Mouse (Mus musculus) frontal cortex, postnatal 10 days (tissue): ENCODE measurements around the gene Mosmo.

Experiments used
- DNase-seq, 2 experiments: peaks; one replicate each; pipeline ENCODE4 v3.0.0; 2022; ENCODE audit warnings: low spot score in 2 of 2, mixed read lengths in 1 of 2

Mosmo gene

DNA sequence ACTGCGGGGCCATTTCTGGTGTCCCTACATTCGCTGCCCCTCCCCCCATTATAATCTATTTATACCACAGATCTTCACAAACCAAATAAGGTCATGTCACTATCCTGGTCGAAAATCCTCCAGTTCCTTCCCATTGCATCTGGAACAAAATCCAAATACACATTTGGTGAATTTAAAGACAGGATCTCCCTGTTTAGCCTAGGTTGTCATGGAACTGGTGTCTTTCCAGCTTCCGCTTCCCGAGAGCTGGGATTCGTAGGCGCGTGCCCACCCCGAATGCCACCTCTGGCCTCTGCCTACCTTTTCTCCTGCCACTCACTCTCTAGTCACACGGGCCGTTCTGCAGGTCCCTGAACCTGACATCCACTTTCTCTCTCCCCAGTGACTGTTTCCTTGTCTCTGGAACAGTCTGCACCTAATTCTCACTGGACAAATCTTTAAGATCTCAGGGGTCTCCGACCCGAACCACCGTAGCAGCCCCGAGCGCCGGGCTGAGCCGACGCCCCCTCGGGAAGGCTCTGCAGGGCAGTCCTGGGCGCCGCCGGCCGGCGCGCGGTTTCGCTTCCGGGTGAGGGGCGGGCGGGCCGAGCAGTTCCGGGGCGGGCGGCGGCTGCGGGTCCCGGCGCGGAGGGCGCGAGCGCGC, at the start of gene Mosmo:
Gene Mosmo, plus strand, starts transcription at position 618 of the 643 bp plus-strand sequence.
- peak; percentile 33 to 64 for DNase-seq

DNA sequence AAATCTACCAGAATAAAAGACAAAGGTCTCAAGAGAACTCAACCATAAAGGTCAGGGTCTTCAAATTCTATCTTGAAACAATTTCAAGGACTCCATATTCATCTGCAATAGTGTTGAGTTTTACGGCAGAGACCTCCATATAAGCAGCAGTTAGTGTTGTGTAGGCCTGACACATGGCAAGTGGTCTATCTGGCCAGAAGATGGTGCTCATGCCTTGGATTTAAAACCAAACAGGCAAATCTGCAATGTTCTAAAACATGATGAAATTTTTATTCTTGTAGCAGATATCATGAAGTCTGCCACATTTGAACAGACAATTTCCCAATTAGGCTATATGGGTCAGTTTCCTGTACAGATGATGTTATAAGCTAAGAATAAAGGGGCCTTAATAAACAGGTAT, 44.9 kb upstream of the Mosmo start:
- DNase-seq, result no peak

DNA sequence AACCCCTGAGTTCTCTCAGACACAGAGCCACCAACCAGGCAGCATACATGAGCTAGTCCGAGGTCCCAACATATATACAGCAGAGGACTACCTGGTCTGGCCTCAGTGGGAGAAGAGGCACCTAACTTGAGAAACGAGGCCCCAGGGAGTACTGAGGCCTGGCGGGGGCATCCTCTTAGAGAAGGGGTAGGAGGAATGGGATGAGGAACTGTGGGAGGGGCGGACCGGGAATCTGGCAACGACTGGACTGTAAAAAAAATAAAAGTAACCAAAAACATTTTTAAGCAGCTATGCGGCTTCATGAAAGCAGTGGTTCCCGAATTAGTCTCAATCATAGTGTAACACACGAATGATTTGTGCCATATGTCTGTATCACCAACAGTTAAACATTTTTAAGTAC, 43.1 kb upstream of the Mosmo start:
- no peak for DNase-seq

DNA sequence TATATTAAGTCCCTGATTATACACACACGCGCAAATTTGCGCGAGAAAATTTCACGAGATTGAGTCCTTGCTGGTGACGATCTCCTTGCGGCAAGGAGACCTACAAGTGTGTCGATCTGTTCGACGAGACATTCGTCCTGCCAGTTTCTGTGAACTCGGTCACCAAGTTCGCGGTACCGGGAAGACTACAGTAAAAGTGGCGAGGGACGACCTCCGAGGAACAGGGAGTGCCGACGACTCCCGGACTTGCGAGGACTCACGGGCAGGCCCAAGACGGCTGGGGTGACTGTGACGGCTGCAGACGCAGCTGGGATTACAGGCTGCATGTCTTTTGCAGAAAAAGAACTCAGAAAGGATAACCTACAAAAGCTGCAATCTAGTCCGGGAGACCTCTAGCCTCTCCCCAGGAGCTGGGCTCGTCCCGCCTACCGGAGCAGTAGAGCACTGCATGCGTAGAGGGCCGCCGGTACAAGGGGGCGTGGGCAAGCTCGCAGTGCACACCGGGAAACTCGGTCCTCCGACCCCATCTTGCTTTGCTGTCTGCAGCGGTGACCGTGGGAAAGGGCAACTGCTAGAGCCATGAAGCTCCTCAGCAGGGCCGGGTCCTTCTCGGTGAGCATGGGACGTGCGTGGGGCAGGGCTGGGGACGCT, 42.6 kb upstream of the Mosmo start, which contains the start of gene Uqcrc2:
Gene Uqcrc2, plus strand, starts transcription at position 466 of the 651 bp plus-strand sequence.
- peak; percentile 69 to 84 for DNase-seq

DNA sequence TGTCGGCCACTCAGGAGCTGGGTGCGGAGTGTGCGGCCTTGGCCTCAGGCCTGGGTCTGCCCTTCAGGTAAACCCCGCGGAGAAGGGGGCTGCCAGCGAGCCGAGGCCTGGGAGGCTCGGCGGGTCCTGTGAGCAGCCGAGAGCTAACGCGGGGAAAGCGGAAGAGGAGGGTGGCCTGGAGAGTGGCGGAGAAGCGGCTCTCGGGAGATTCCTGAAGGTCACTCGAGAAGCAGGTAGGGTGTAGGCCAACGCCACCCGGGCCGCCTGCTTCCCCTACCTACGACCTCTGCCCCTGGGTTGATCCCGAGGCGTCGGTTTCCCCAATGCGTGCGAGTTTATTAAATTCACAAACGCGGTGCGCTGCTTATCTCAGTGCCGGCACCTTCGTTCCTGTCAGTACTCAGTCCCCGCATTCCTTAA, 42.0 kb upstream of the Mosmo start:
- no peak for DNase-seq

DNA sequence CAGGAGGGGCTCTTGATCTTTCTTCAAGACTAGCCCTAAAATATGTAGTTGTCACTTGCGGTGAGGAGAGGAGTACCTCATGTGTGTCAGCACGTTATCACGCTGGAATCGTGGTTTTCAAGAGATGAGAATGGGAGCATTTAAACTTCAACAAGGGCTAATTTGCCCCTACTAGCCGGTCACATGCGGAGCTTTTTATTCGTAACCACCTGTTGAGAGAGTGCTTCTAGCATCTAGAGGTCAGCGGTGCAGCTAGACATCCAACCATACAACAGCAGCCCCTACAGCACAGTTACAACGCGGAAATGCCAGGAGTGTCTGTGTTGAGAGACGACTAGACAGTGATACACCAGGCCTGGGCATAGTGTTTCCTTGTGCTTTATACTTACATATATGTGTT, 41.6 kb upstream of the Mosmo start:
- DNase-seq, result no peak

DNA sequence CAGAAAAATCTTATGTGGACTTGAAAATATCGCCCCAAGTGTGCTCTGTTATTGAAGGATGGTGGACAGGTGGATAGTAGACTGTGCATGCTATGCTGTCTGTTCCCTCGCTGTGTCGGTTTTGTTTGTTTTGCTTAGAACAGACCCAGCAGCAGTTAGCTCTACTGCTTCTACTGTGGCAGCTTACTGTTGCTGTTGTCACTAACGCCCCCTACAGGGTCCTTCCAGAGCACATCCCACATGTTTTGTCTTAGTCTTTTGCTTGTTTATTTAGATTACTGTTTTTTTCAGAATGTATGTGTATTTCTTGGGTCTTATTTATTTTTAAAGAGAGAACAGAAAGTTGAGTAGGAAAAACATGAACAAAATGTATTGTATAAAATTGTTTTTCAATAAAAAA, 34.2 kb upstream of the Mosmo start:
- DNase-seq, result no peak

DNA sequence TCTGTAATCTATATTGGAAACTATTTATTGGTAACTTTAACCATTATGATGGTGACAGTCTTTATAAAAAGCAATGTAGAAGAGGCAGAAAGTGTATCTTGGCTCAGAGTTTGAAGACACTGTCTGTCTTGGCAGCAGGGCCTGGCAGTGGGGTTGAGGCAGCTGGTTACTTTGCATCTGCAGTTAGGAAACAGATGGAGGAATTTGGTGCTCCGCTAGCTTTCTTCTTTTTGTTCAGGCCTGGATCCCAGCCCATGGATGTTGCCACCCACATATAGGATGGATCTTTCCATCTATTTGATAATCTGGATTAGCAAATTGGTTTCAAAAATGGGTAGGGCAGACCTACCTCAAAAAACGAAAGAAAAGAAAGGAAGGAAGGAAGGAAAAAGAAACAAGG, 29.6 kb upstream of the Mosmo start:
- no peak for DNase-seq

DNA sequence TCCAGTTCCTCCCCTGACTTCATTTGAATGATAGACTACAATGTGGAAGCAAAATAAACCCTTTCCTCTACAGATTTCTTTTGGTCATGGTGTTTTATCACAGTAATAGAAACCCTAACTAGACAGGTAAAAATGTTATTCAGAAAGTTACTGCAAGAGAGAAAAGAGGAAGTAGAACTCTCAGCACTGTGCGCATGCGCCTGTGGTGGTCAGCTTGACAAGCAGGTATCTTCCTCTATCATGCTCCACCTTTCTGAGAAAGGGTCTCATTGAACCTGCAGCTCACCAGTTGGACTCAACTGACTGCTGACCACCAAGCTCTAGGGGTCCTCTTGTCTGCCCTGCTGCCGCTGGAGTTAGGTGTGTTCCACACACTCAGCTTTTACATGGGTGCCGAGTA, 15.3 kb upstream of the Mosmo start:
- DNase-seq, result no peak

DNA sequence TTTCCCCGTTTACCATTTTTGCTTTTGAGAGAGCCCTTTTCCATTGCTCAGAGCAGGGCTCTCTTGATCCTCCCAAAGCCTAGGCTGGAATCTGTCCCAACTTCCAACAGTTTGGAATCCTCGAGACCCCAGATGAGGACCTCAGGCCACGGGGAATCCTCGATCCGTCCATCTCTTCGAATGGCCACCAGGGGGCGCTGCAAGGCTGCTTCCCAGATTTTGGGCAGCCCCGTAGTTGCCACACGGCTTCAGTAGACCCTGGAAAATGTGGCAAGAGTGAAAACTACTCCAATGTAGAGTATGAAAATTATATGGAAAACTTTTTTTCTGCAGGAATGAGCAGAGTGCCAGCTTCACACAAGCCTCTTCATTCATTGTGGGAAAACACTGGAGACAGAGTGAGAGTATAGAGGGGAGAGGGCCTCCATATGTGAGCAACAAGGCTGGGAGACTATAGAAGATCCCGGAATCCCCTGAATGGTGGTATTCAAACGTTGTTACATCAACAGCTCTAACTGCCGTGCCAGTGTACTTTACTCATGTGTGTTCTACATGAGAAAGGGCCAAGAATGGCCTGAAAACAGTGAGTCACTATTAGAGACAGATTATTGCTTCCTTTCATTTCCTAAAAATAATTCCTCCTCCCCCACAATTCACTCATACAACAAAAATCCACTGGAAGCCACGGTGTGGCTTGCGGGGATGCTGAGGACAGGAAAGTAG, 7.1 kb upstream of the Mosmo start, which contains the start of gene Pdzd9:
Gene Pdzd9, minus strand, starts transcription at position 191 of the 723 bp plus-strand sequence.
- DNase-seq, result peak; percentile 29 to 76

DNA sequence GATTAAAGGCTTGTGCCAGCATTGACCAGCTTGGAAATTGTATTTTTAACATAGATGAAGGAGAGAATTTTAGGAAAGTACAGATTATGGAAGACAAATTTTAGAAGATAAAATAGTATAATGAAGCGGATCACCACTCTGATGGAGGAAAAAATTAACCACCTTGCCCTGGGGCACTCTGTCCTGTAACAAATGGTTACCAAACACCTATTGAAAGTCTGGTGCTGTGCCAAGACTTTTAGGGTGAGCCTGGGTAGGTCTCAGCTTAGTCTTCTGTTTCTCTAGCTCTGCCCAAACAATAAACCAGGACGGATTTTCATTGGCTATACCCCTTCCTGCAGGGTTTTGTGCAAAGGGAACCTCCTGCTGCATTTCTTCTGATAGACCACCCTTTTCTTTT, 6.1 kb upstream of the Mosmo start:
- DNase-seq, result no peak

DNA sequence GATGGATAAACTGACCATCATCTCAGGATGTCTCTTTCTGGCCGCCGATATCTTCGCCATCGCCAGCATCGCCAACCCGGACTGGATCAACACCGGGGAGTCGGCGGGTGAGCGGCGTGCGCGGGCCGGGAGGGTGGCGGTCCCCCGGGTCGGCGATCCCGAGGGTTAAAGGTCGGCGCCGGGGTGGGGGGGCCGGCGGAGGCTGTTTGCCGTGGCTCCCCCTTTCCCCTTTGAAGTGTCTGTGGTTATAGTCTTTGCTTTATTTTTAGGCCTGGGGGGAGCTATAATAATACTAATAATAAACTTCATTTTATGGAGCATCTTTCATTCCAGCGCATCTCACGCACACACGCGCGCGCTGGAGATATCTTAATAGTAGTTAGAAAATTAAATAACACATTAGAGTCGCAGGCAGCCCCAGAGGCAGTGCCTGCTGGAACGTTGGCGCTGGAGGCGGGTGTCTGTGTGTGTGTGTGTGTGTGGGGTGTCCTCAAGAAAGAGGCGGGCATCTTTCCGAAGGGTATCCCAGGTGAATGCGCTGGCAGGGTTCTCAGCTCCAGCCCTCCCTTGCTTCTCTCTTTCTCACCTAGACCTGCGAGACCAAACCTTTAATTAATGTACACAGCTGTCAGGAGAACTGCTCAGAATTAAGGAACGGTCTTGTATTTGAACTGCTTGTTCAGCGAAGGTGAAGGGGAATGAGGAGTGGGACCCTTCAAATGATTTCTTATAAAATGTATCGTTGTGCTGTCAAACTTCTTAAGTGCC, 530 bp downstream of the Mosmo start:
- DNase-seq, result peak; percentile 39 to 41

DNA sequence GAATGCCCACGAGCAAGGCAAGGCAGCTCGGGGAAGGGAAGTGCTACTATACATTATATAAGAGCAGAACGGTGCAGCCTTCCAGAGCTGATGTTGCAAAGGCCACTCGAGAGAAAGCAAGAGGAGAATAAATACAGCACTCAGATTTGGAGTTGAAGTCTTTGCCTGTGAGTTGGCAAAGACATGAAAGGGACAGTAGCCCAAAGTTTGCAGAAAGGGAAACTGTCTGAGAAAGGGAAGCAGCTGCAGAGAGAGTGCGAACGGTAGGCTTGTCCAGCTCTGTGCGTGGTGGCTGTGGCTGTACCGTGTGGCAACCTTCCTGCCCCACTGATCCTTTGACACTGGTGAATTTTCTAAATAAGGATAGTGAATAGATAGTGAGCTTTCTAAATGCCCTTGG, 1.6 kb downstream of the Mosmo start:
- no peak for DNase-seq

DNA sequence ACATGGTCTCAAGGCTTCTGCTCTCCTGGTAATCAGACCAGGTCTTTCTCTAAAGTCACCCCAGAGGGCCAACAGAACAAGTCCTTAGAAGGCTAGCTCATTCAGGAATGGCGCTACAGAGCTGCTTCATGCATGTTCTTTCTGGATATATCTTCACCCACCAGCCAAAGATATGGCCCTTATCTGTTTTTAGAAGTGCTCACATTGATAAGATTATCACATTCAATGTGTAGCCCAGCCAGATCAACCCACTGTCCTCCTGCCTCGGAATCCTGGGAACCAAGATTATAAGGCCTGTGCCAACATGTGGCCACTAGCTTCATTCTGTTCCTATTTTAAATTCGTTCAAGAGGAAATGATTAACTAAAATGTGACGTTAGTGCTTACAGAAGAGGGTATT, 4.6 kb downstream of the Mosmo start:
- DNase-seq, result no peak

DNA sequence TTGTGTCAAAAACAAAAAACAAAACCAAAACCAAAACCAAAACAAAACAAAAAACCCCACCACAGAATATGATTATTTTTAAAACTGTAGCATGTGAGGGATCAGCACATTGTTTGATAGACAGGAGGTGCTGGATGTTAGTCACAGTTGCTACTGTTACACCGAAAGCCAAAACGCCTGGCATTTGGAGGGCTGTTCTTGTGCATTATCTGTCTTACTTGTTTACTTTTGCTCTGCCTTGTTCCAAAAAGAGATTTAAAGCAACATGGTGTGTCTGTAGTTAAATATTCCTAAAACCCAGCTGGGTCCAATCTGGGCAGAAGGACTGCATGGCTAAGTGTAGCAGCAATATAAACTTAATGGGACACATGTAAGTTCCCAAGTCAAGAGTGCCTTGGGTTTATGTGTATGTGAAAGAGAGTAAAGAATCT, 7.3 kb downstream of the Mosmo start:
- DNase-seq, result no peak

DNA sequence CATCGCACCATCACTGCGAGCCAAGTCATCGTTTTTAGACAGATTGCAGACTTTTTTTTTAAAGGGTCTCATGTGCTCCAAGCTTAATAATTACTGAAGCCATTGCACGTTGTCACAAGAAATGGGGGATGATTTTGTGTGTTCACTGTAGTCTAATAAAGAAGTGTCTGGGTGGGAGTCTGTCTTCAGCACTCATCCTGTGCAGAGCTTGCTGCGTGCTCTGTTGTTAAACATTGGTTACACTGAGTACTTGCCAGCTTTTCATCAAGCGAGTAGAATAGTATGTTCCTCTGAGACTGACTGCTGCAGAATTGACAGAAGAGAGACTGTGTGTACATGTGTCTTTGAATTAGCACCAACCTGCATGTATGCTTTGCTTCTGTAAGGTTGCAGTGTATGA, 7.8 kb downstream of the Mosmo start:
- DNase-seq, result no peak

DNA sequence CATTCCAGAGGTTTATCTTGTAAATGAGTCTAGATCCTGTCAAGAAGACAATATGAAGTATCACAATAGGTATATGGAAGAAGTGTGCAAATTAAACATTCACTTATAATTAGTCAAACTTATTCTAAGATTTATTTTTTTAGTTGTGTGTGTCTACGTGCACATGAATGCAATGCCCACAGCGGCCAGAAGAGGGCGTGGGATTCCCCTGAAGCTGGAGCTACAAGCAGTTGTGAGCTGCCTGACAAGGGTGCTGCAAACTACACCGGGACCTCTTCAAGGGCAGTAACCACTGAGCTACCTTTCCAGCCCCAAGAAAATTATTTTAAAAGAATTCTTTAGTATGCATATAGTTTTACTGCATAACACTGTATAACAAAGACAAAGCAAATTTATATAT, 13.2 kb downstream of the Mosmo start:
- no peak for DNase-seq

DNA sequence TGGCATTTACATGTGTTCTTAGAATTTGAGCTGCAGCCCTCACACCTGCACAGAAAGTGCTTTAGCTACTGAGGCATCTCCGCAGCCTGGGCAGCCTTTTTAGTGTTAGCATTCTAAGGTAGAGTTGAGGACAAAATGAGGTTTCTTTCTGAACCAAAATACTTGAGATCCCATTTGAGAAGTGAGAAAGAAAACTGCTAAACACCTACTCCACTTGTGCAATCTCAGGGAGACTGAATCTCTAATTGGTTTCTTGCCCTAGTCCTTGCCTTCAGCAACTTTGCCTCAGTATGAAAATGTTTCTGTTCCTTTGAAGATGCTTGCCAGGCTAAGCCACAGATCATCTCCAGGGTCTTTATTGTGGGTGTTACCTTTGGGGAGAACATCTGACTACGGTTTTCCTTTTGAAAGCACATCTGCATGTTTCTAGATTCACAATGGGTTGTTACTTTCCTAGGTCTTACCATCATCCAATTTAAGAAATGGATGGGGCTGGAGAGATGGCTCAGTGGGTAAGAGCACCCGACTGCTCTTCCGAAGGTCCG, 16.5 kb downstream of the Mosmo start:
- no peak for DNase-seq

DNA sequence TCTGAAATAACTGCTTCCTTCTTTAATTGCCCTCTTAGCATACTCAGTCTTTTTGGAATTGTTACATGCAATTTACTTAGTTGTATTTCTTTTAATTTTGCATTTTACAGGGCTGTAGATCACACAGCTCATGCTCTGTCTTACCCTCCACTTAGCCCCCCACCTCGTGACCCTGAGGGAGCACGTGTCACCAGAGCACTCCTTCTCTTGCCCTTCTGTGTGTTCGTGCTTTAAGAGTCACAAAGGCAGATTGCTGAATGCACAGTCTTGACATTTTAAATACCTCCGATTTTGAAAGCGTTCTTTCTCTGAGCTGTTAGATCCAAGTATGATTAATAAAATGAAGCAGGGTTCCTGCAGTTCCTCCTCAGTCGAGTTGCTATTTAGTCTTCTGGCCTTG, 17.8 kb downstream of the Mosmo start:
- no peak for DNase-seq

DNA sequence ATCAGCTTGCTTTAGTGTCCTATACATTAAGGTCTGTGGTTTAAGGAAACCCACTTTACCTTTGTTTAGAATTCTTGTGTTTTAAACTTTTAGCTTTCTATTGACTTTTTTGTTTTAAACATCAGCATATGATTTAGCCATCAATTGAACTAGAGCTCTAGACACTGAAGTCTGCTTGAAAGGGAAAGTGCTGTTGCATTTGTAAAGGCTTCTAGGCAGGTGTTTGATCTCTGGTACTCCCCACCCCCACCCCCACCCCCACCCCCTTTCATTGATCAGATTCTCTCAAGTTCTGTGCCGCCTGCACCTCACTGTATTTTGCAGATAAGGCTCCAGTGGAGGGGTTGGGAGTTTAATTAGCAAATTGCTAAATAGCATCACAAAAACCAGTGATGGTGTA, 18.2 kb downstream of the Mosmo start:
- no peak for DNase-seq

DNA sequence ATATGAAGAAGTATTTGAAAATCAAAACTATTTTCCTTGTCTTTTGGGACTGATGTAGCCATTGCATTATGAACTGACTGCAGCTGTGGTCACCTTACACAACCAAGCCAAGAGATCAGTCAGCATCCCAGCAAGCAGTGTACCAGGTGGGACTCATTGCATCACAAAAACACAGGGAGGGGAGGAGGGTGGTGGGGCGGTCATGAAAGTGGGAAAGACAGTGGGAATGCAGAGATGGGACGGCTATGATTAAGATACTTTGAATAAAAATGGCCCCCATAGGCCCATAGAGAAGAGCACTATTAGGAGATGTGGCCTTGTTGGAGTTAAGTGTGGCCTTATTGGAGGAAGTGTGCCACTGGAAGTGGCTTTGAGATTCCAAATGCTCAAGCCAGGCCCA, 18.9 kb downstream of the Mosmo start:
- no peak for DNase-seq

DNA sequence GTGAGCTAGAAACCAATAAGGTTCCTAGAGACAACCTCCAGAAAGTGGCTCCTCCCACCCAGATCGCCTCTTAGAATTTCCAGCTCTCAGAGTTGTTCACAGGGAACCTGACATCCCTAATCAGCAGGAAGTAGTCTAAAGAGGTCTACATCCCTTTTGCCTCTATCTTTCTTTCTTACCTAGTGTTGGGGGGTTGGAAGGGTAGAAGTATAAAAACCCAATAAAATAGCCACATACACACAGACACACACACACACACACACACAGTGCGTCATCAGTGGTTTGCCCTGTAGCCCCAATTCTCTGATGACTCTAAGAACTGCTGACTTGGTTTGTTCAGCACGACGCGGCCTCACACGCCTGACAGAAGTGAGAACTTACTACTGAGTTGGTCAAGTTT, 22.2 kb downstream of the Mosmo start:
- DNase-seq, result no peak
